Mouse (Mus musculus): ENCODE data around the gene 6430531B16Rik. TPM values are rescaled to one million over a fixed set of nuclear protein-coding genes. Genes with fewer than 3 reads are reported as not detected.
A peak's percentile ranks its signal among the peaks of the same experiment; 100 is the strongest.

The 6430531B16Rik gene
- polyA plus RNA-seq, 1 experiment from 2014 or later: not detected

- no peaks in the 10 kb centered on the region for H3K36me3 ChIP-seq (ENCODE audit: control insufficient read depth, insufficient read depth, low read length)
Measured at GRCm38 (mm10) chr7:139946032-139946431, 32.5 kb downstream of the 6430531B16Rik start.

GRCm38 (mm10) chr7:139945516-139945915, 33.0 kb downstream of the 6430531B16Rik start:
- 24% methylated on average over 5 of the region's 5 CpGs for WGBS

More at GRCm38 (mm10) chr7:139946032-139946431, 32.5 kb downstream of the 6430531B16Rik start:
- no peak for ATAC-seq (ENCODE audit: insufficient number of reproducible peaks, insufficient read depth, low FRiP score, low read depth)
- Histone ChIP-seq H3K4me2 (ENCODE audit: low read length) (no peak overlapping the region), H3K9me3 (ENCODE audit: control insufficient read depth, low read length) (no peaks in the 10 kb centered on the region), H3K27ac (replicated peaks in 1 of 2; ENCODE audit: control insufficient read depth in 1 of 2, insufficient read depth in 1 of 2, low read depth in 2 of 2, low read length in 2 of 2) (no peak overlapping the region), H3K4me1 (ENCODE audit: control insufficient read depth in 2 of 2, insufficient read depth in 2 of 2, low read length in 2 of 2) (peaks cover 8 to 10% of the 10 kb centered on the region in 2 experiments; a peak in 3 of 4 replicates), H3K9ac (ENCODE audit: low read length) (no peak overlapping the region), H3K27me3 (ENCODE audit: control insufficient read depth, insufficient read depth, low read length) (peaks cover 78% of the 10 kb centered on the region), H3K4me3 (ENCODE audit: control insufficient read depth in 1 of 2, insufficient read depth in 1 of 2, low read depth in 1 of 2, low read length in 2 of 2) (no peak overlapping the region)
- WGBS: 28% methylated on average over 5 of the region's 5 CpGs

DNA sequence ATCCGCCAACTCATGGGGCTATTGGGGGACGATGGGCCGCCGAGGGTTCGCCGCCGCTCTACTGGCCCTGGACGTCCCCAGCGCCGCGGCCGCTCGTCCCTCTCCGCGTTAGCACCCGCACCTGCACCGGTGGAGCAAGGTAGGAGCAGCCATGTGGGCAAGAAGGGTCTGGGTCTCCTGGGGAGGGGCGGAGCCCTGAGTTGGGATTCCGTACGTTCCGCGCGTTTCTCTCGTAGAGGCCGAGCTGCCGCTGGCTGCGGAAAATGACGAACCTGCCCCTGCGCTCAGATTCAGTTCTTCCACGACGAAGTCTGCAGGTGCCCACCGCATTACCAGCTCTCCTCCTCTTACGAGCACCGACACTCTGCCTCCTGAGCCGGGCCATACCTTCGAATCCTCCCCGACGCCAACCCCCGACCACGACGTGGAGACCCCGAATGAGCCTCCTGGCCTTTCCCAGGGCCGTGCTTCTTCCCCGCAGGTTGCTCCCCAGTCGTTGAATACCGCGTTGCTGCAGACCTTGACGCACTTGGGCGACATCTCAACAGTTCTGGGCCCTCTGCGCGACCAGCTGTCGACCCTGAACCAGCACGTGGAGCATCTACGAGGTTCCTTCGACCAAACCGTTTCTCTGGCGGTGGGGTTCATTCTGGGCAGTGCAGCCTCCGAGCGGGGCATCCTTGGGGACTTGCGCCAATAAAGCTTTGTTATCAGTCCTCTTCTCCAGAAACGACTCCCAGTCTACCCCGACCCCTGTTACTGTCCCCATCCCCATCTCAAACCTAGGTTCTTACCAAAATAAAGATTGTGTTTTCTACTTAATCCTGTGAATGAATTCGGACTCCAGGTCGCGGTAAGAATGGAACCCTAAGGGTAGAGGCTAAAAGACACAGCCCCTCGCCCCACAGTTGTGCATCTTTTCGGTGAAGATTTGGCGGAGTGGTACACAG, 34.0 kb downstream of the 6430531B16Rik start:
- H3K27ac ChIP-seq (replicated peaks in 1 of 2; ENCODE audit: control insufficient read depth in 1 of 2, insufficient read depth in 1 of 2, low read depth in 2 of 2, low read length in 2 of 2): no peak overlapping the region

More at GRCm38 (mm10) chr7:139945516-139945915, 33.0 kb downstream of the 6430531B16Rik start:
- no peaks in the 10 kb centered on the region for H3K36me3 ChIP-seq (ENCODE audit: control insufficient read depth, insufficient read depth, low read length)
- peaks cover 8 to 10% of the 10 kb centered on the region in 2 experiments; a peak in 3 of 4 replicates for H3K4me1 ChIP-seq (ENCODE audit: control insufficient read depth in 2 of 2, insufficient read depth in 2 of 2, low read length in 2 of 2)
- H3K4me3 ChIP-seq (ENCODE audit: control insufficient read depth in 1 of 2, insufficient read depth in 1 of 2, low read depth in 1 of 2, low read length in 2 of 2): no peak overlapping the region
- H3K9me3 ChIP-seq (ENCODE audit: control insufficient read depth, low read length): no peaks in the 10 kb centered on the region
- no peak for ATAC-seq (ENCODE audit: insufficient number of reproducible peaks, insufficient read depth, low FRiP score, low read depth)
- no peak overlapping the region for H3K27ac ChIP-seq (replicated peaks in 1 of 2; ENCODE audit: control insufficient read depth in 1 of 2, insufficient read depth in 1 of 2, low read depth in 2 of 2, low read length in 2 of 2)
- no peak overlapping the region for H3K4me2 ChIP-seq (ENCODE audit: low read length)
- H3K9ac ChIP-seq (ENCODE audit: low read length): no peak overlapping the region
- H3K27me3 ChIP-seq (ENCODE audit: control insufficient read depth, insufficient read depth, low read length): peaks cover 83% of the 10 kb centered on the region

DNA sequence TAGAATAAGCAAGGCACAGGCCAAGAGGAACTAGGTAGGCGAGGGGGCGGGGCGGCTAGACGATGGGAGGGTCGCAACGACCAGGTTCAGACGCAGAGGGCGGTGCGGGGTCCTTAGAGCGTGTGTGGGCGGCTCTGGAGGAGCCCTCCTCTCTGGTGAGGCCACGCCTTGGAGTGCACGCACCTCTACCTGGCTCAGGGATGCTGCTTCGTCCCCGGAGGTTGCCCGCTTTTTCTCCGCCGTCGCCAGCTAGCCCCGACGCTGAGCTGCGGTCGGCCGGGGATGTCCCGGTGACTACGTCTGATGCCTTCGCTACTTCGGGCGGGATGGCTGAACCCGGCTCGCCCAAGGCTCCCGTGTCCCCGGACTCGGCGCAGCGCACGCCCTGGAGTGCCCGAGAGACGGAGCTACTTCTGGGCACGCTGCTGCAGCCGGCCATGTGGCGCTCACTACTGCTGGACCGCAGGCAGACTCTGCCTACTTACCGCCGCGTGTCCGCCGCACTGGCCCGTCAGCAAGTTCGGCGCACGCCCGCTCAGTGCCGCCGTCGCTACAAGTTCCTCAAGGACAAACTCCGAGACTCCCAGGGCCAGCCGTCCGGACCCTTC, 34.8 kb downstream of the 6430531B16Rik start, which contains the start of gene Utf1:
TSS of gene Utf1 (plus strand) at position 116 of the 608 bp plus-strand sequence.
- Histone ChIP-seq H3K4me2 (ENCODE audit: low read length) (peak within 1 kb of the TSS; percentile 72), H3K9me3 (ENCODE audit: control insufficient read depth, low read length) (no peaks in the 10 kb centered on the region), H3K27me3 (ENCODE audit: control insufficient read depth, insufficient read depth, low read length) (peaks cover 92% of the 10 kb centered on the region), H3K4me1 (ENCODE audit: control insufficient read depth in 2 of 2, insufficient read depth in 2 of 2, low read length in 2 of 2) (peaks cover 6 to 10% of the 10 kb centered on the region in 2 experiments; a peak in 3 of 4 replicates), H3K9ac (ENCODE audit: low read length) (no peak within 1 kb of the TSS), H3K36me3 (ENCODE audit: control insufficient read depth, insufficient read depth, low read length) (no peaks in the 10 kb centered on the region), H3K4me3 (ENCODE audit: control insufficient read depth in 1 of 2, insufficient read depth in 1 of 2, low read depth in 1 of 2, low read length in 2 of 2) (peak within 1 kb of the TSS; percentile 30 to 41), H3K27ac (replicated peaks in 1 of 2; ENCODE audit: control insufficient read depth in 1 of 2, insufficient read depth in 1 of 2, low read depth in 2 of 2, low read length in 2 of 2) (no peak within 1 kb of the TSS)
- no peak for ATAC-seq (ENCODE audit: insufficient number of reproducible peaks, insufficient read depth, low FRiP score, low read depth)
- WGBS: 1% methylated on average over 54 of the region's 59 CpGs

More for the DNA sequence above, 34.0 kb downstream of the 6430531B16Rik start:
- H3K4me3 ChIP-seq (ENCODE audit: control insufficient read depth in 1 of 2, insufficient read depth in 1 of 2, low read depth in 1 of 2, low read length in 2 of 2): peak overlapping the region; percentile 30 to 41
- H3K36me3 ChIP-seq (ENCODE audit: control insufficient read depth, insufficient read depth, low read length): no peaks in the 10 kb centered on the region
- no peak overlapping the region for H3K9ac ChIP-seq (ENCODE audit: low read length)
- no peak for ATAC-seq (ENCODE audit: insufficient number of reproducible peaks, insufficient read depth, low FRiP score, low read depth)
- H3K27me3 ChIP-seq (ENCODE audit: control insufficient read depth, insufficient read depth, low read length): peaks cover 89% of the 10 kb centered on the region
- peak overlapping the region; percentile 72 for H3K4me2 ChIP-seq (ENCODE audit: low read length)
- H3K9me3 ChIP-seq (ENCODE audit: control insufficient read depth, low read length): no peaks in the 10 kb centered on the region
- H3K4me1 ChIP-seq (ENCODE audit: control insufficient read depth in 2 of 2, insufficient read depth in 2 of 2, low read length in 2 of 2): peaks cover 6 to 10% of the 10 kb centered on the region in 2 experiments; a peak in 3 of 4 replicates
- 2% methylated on average over 68 of the region's 68 CpGs for WGBS

DNA sequence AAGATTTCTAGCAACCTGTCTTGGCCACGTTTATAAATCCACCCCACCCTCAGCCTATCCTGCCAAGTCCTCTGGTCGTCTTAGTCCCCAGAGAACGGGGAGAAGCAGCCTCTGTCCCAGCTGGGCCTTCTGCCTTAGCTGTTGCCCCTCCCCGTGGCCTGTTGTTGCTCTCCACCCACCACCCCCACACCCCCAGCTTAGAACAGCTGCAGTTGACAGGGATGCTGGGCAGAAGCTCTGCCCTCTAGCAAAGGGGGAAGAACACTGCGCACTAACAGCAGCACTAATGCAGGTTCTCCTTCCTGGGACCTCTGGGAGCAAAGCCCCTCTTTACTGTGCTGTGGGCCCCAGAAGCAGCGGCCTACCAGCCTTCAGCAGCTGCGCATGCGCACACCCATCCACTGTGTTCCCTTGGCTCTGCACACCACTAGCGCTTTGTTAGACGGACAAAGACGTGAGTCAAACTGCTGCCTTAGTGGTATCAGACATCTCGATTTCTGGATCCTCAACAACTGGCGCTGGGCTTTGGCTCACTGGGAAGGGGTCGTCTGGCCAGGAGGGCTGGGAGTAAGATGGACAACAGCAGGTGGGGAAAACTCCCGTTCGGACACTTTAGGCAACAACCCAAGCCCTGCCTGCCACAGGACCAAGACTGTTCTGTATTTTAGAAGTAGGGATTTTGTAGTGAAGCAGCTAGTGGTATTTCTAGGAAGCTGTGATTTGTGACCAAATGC, 37.9 kb downstream of the 6430531B16Rik start:
- Histone ChIP-seq H3K36me3 (ENCODE audit: control insufficient read depth, insufficient read depth, low read length) (no peaks in the 10 kb centered on the region), H3K4me1 (ENCODE audit: control insufficient read depth in 2 of 2, insufficient read depth in 2 of 2, low read length in 2 of 2) (peaks cover 6 to 10% of the 10 kb centered on the region in 2 experiments; a peak in 3 of 4 replicates), H3K4me3 (ENCODE audit: control insufficient read depth in 1 of 2, insufficient read depth in 1 of 2, low read depth in 1 of 2, low read length in 2 of 2) (no peak overlapping the region), H3K27me3 (ENCODE audit: control insufficient read depth, insufficient read depth, low read length) (peaks cover 76% of the 10 kb centered on the region), H3K4me2 (ENCODE audit: low read length) (no peak overlapping the region), H3K27ac (replicated peaks in 1 of 2; ENCODE audit: control insufficient read depth in 1 of 2, insufficient read depth in 1 of 2, low read depth in 2 of 2, low read length in 2 of 2) (no peak overlapping the region), H3K9ac (ENCODE audit: low read length) (no peak overlapping the region), H3K9me3 (ENCODE audit: control insufficient read depth, low read length) (no peaks in the 10 kb centered on the region)
- ATAC-seq (ENCODE audit: insufficient number of reproducible peaks, insufficient read depth, low FRiP score, low read depth): no peak
- 54% methylated on average over 16 of the region's 16 CpGs for WGBS

- H3K9me3 ChIP-seq (ENCODE audit: control insufficient read depth, low read length): no peaks in the 10 kb centered on the region
- WGBS: 53% methylated on average over 5 of the region's 5 CpGs
Measured at GRCm38 (mm10) chr7:139937810-139938209, 40.7 kb downstream of the 6430531B16Rik start.

DNA sequence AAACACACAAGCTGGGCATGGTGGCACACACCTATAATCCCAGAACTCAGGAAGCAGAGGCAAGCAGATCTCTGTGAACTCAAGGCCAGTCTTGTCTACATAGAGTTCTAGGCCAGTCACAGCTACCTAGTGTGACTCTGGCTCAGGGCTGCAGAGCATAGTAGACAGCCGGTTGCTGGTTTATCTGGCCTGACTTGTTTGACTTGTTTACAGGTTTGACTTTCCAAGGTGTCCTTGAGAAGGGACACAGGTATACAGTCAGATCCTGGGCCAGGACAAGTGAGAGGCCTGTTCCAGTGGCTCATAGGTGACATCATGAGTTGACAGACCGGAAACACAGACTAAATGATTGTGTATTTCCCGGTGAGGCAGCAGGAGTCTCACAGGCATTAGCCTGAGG, 41.4 kb downstream of the 6430531B16Rik start:
- ATAC-seq (ENCODE audit: insufficient number of reproducible peaks, insufficient read depth, low FRiP score, low read depth): no peak
- 61% methylated on average over 3 of the region's 3 CpGs for WGBS
- peaks cover 41% of the 10 kb centered on the region for H3K27me3 ChIP-seq (ENCODE audit: control insufficient read depth, insufficient read depth, low read length)

More at GRCm38 (mm10) chr7:139937810-139938209, 40.7 kb downstream of the 6430531B16Rik start:
- Histone ChIP-seq H3K4me3 (ENCODE audit: control insufficient read depth in 1 of 2, insufficient read depth in 1 of 2, low read depth in 1 of 2, low read length in 2 of 2) (no peak overlapping the region), H3K4me1 (ENCODE audit: control insufficient read depth in 2 of 2, insufficient read depth in 2 of 2, low read length in 2 of 2) (no peaks in the 10 kb centered on the region), H3K4me2 (ENCODE audit: low read length) (no peak overlapping the region), H3K27ac (replicated peaks in 1 of 2; ENCODE audit: control insufficient read depth in 1 of 2, insufficient read depth in 1 of 2, low read depth in 2 of 2, low read length in 2 of 2) (no peak overlapping the region), H3K36me3 (ENCODE audit: control insufficient read depth, insufficient read depth, low read length) (no peaks in the 10 kb centered on the region), H3K9ac (ENCODE audit: low read length) (no peak overlapping the region), H3K27me3 (ENCODE audit: control insufficient read depth, insufficient read depth, low read length) (peaks cover 47% of the 10 kb centered on the region)
- ATAC-seq (ENCODE audit: insufficient number of reproducible peaks, insufficient read depth, low FRiP score, low read depth): no peak

More for the DNA sequence above, 41.4 kb downstream of the 6430531B16Rik start:
- Histone ChIP-seq H3K4me1 (ENCODE audit: control insufficient read depth in 2 of 2, insufficient read depth in 2 of 2, low read length in 2 of 2) (no peaks in the 10 kb centered on the region), H3K27ac (replicated peaks in 1 of 2; ENCODE audit: control insufficient read depth in 1 of 2, insufficient read depth in 1 of 2, low read depth in 2 of 2, low read length in 2 of 2) (no peak overlapping the region), H3K4me2 (ENCODE audit: low read length) (no peak overlapping the region), H3K9me3 (ENCODE audit: control insufficient read depth, low read length) (no peaks in the 10 kb centered on the region), H3K36me3 (ENCODE audit: control insufficient read depth, insufficient read depth, low read length) (no peaks in the 10 kb centered on the region), H3K9ac (ENCODE audit: low read length) (no peak overlapping the region), H3K4me3 (ENCODE audit: control insufficient read depth in 1 of 2, insufficient read depth in 1 of 2, low read depth in 1 of 2, low read length in 2 of 2) (no peak overlapping the region)

Data from heart, embryonic 14.5 days (tissue).